ENCODE assay signal across 20 mouse cellular contexts in the genomic region with DNA sequence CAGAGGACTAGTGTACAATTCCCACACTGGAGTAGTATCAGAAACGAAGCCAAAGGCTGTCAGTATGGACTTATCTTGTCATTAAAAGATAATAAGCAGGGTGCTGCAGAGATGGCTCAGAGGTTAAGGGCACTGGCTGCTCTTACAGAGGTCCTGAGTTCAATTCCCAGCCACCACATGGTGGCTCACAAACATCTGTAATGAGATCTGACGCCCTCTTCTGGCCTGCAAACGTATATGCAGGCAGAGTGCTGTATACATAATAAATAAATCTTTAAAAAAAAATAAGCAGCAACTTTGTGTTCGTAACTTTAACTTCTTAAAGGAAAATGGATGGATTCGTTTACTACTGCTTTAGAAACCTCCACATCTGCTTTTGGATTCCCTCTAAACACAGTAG. TPM values are rescaled to one million over a fixed set of nuclear protein-coding genes. Genes with fewer than 3 reads are reported as not detected.
"Had no signal": no experiment of that assay in that cellular context is flagged by ENCODE, and none has a peak within 500 bp of the region (broad histone marks: within the 10 kb centered on the region; RNA-seq: fewer than 3 reads in every experiment).

No protein-coding gene starts in this region.

- ATAC-seq: intestine, postnatal 0 days; midbrain, embryonic 16.5 days had no signal

- H3K4me1 ChIP-seq: liver, embryonic 15.5 days; megakaryocyte, embryonic 14.5 days had no signal

- H3K4me3 ChIP-seq: kidney, embryonic 15.5 days; limb, embryonic 10.5 days; limb, embryonic 13.5 days; liver, embryonic 15.5 days; megakaryocyte, embryonic 14.5 days; midbrain, embryonic 10.5 days had no signal

- H3K4me2 ChIP-seq: kidney, embryonic 15.5 days; limb, embryonic 13.5 days; liver, embryonic 15.5 days had no signal

- H3K9ac ChIP-seq: kidney, embryonic 15.5 days; limb, embryonic 13.5 days; liver, embryonic 15.5 days had no signal

- H3K27ac ChIP-seq: kidney, embryonic 15.5 days; limb, embryonic 10.5 days; limb, embryonic 13.5 days; liver, embryonic 15.5 days; midbrain, embryonic 10.5 days had no signal

- DNase-seq: kidney, adult 8-10 months; kidney, postnatal 10 days; kidney, postnatal 36 days; layer of hippocampus, adult 9-11 months; lung, adult 2 months; lung, postnatal 36 days; thymus, postnatal 25 days had no signal

- H3K36me3 ChIP-seq: kidney, embryonic 15.5 days; limb, embryonic 10.5 days; limb, embryonic 13.5 days; liver, embryonic 15.5 days; midbrain, embryonic 10.5 days had no signal

- H3K9me3 ChIP-seq: kidney, embryonic 15.5 days; limb, embryonic 10.5 days; limb, embryonic 13.5 days; liver, embryonic 15.5 days; midbrain, embryonic 10.5 days had no signal

RNA-seq across cellular contexts. Expression of a gene that starts 44.0 kb away (rescaled TPM):
- total RNA-seq: liver, adult 2 months had no signal
- polyA plus RNA-seq: intestine, embryonic 14.5 days; intestine, postnatal 0 days; liver, adult 2 months; lung, adult 2 months; lung, embryonic 16.5 days; neural tube, embryonic 14.5 days; small intestine, adult 2 months had no signal
